Mouse (Mus musculus): ENCODE data around the gene Gm8024.
A peak's percentile ranks its signal among the peaks of the same experiment; 100 is the strongest.
"Not testable (repeated sequence)": the region's sequence is repeated elsewhere in the genome, so short reads cannot be mapped to it uniquely, and the experiment has no call there.

Gm8024 gene

GRCm38 (mm10) chr14:42524182-42524581 is at the start of gene Gm8024:
Gene Gm8024, minus strand, starts transcription at chr14:42524282.
- not testable (repeated sequence) for ATAC-seq (ENCODE audit: low TSS enrichment)

GRCm38 (mm10) chr14:42543170-42543701 is 19.2 kb upstream of the Gm8024 start:
- peak; percentile 91 for ATAC-seq (ENCODE audit: low TSS enrichment)

GRCm38 (mm10) chr14:42542316-42543169 is 18.5 kb upstream of the Gm8024 start:
- ATAC-seq (ENCODE audit: low TSS enrichment), result peak; percentile 76

GRCm38 (mm10) chr14:42502249-42502648 is 21.8 kb downstream of the Gm8024 start, which contains the start of gene Gm8020:
Gene Gm8020, minus strand, starts transcription at chr14:42502349.
- not testable (repeated sequence) for ATAC-seq (ENCODE audit: low TSS enrichment)

Measured in frontal cortex, adult (tissue).